Mouse (Mus musculus): ENCODE measurements at regions not wholly inside any gene's neighbourhood (a gene's known extent, or its start where the extent isn't known, plus 50 kb on each side); places are given as distances from the start of the nearest gene placed in this dataset.
A peak's percentile ranks its signal among the peaks of the same experiment; 100 is the strongest.

DNA sequence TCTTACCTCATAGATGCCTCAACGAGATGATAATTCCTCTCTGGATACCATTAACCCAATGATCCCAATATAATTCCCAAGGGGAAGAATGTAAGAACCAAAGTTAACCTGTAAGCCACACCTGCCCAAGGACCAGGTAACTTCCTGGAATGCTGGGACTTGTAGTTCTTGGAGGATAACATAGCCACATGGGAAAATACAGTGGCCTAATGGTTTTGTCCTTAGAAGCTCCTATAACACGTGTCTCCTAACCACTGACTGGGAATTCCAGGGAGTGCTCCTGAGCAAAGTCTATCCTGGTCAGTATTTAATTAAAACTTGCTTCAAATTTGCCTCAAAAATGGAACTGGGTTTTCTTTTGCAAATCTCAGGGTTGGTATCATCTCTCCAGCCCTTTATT lies 119.9 kb downstream of the Evx1 start:
- no peak for DNase-seq

DNA sequence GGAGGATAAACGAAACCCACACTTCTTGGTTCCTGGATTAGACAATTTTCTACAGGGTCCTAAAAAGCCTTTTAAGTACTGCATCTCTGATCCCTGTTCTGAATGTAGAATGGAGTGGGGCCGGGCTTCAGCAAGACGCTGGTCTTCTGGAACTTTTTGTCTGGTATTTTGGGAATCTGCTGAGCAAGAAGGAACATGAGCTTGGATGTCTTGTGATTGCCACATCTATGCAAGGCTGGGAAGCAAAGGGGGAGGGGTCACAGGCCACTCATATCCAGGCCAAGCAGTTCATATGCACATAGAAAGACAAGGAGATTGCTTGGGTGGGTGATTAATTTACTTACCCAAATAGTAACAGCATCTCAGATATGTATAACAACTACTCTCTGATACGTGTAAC lies 121.5 kb downstream of the Evx1 start:
- no peak for DNase-seq

DNA sequence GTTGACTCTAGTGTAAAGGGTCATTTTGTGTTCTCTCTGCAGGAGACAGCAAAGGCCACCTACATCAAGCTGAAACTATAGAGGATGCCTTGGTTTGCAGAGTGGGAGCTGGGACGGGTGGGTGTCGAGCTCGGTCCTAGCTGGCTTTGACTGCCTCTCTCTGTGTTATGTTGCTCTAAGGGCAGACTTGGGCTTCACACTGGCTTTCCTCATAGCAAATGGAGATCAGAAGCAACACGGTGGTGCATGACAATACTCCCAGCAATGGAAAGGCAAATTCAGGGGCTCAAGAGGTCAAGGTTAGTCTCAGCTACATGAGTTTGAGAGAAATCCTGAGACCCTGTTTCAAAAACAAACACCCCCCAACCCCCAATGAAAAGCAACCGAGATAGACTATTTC lies 122.1 kb downstream of the Evx1 start:
- no peak for DNase-seq

DNA sequence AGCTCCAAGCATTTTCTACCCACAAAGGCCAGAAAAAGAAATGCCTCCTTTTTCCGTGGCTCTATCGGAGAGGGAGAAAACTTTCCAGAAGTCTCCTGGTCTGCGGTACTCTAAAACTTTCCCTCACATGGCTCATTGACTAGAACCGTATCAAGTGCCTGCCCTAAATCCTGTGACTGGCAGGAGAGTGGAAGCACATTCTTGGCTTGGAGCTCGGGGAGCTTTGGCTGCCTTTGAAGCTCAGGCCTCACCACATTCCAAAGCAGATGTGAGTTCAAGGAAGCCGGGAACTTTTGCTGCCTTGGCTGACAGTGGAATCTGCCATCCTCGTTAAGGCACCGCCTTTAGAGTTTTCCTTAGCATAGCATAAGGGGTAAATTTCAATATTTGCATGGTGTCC lies 125.1 kb downstream of the Evx1 start:
- no peak for DNase-seq

DNA sequence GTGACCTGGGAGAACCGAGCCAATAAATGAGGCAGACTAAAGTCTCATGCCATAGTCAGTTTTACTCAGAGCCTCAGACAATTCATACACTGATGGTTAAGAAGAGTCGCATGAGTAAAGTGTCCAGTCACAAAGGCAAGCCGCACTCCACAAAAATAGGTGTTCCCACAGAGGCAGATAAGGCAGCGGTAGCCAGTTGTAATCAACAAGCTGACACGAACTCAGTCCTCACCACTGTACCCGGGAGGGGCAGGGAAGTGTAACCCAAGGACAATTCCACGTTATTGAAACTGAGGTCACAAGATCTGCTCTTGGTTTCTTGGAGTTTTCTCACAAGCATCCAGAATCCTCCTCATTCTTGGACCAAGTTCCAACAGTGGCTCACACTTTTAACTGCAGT lies 125.9 kb downstream of the Evx1 start:
- no peak for DNase-seq

DNA sequence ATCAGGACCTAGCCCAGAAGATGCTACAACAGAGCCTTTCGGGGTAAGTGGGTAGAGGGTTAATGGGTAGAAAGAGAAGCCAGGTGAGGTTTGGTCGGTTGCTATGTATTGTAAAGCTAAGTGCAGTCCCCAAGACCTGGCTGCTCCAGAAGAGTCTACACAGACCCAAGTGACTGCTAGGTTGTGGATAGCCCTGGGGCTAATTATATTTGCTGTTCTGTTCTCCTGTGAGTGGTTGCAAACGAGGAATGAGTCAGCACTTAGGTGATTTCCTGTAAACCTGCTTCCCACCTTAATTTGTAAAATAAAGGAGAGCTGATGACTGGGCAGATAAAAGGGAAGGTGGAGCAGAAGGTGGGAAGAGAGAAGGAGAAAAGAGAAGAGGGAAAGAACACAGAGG lies 126.9 kb downstream of the Evx1 start:
- DNase-seq = no peak

DNA sequence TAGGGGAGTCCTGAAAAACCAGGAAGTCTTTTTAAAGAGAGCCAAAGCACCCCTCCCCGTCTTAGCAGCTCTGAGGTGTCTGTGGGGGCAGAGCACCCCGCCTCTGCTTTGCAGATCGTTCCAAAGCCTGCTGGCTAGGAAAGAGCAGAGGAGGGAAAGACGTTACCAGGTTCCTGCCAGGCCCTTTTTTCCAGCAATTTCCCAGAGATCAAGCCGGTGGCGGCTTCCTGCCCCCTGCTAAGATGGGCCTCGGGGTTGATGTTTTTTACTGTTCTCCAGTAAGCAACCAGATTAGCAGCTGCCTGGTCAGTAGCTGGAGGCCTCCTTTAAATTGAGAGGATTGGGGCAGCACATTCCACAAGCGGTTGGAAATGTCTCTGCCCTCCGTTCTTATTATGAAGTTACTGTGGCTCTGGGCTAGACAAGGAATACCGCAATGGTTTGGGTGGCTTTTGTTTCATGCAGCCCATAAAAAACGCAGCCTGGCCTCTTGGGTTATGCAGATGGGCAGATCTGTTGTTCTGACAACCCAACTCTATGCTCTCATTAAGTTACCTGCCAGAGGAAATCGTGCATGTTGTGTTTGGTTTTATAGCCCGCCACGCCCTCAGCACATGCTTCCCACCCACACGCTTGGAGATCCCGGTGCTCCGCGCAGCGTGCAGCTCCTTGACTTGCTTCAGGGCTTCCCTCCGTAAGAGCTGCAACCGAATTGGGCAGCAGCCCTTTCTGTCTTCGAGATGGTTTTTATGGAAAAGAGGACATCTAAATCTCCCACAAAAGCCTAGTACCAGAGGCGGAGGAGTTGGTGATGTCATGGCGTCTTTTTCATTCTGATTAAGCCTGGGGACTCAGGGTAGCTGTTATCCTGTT lies 130.1 kb downstream of the Evx1 start:
- DNase-seq = no peak

DNA sequence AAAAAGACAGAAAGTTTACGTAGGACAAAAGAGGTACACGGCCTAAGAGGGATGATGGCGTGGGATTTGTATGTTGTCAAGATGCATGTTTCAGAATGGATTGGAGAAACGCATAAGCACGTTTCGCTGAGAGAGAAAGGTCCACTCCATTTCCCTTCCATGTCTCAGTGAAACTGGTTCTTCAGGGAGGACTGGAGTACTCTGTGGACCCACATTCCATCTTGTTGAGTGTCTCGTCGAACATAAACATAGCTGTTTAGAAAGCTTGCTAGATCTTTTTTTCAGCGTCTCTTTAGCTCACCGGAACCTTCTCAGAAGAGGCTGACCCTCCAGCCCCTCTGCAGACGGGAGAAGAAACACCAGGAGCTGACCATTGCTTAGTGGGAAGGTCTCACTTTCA lies 145.5 kb downstream of the Evx1 start:
- DNase-seq = no peak

DNA sequence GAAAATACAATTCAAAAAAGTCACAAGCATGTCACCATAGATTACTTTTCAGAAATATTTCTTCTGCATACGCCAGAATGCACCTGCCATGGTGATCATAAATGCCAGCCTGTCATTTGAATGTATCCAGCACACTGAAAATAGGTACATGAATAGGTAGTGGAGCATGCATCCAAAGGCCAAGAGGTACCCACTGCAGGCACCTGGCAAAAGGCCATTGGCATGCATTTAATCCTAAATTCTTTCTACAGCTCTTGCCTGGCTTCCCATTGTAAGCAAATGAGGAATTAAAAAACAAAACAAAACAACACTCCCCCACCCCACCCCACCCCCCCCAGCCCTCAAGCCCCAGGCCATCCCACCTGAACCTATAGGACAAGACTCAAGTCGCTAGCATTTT lies 147.9 kb downstream of the Evx1 start:
- no peak for DNase-seq

DNA sequence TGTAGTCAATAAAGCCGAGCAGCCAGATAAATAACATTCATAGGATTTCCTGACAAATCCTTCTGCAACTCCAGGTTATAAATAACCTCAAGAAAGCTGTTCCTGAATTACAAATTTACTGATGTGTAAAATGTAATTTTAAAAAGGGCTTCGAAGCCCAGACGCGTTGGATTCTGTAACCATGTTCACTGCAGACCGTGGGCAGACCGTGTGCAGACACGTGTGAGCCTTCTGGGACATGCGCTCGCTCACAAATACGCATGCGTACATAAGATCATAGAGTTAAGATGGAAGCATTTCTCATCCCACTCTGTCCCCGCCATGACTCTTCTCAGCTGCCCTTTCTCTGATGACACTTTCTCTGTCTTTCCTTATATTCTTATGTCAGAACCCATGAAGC lies 150.1 kb downstream of the Evx1 start:
- DNase-seq = no peak

DNA sequence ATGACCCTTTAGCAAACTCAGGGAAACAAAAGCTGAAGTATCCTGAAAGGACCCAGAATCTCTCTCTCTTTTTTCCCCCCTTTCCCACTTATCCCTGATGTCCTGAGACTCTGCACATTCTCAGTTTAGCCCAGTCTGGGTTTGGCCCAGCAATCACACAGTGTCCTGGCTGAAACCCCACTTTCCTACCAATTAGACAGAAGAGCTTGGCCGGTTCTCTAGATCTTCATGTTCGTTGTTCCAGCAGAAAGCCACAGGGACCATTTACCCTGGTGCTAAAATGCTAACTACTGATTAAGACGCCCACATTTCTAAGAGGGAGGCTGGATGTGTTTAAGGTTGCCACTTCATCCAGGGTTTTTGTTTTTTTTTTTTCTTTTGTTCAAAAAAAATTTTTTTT lies 151.3 kb downstream of the Evx1 start:
- DNase-seq = no peak

DNA sequence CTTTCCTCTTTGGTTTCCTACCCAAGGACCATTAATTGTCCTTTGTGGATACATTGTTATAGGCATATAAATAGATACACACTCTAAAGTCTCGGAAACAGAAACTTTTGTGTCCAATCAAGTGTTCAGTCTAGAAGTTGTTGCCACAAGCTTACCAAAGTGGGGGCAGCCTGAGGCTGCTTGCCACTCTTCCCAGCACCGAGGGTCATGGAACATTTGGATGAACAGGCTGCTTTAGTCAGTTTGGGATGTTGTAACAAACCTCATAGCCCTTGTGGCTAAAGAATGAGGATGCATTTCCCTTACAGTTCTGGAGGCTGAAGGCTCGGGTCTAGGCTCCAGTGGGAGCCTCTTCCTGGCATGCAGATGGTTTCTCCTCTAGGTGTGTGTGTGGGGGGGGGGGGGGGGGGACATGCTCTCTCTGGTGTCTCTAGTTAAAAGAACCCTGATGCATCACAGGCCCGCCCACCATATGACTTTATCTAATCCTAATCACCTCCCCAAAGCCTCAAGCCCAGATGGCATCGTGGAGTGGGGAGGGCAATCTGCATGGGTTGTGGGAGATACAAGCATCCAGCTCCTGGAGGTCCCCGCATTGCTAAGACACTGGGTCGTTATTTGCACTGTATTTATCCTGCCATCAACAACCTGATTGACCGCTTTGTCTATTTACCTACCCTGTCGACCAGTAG lies 152.7 kb downstream of the Evx1 start:
- DNase-seq = no peak

DNA sequence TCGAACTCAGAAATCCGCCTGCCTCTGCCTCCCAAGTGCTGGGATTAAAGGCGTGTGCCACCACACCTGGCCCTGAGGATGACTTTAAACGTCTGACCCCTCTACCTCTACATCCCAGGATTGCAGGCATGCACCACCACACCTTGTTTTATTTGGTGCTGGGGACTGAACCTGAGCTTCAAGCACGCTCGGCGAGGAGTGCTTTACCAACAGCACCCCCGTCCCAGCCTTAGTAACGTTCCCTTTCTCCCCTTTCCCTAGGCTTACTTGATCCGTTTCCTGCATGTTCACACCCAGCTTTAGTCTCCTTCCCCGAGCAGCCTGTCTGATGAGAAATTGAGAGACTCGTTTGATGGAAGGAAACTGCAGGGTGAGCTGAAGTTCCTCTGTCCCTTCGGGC lies 157.5 kb downstream of the Evx1 start:
- DNase-seq = peak in 1 of 2 experiments; percentile 23

DNA sequence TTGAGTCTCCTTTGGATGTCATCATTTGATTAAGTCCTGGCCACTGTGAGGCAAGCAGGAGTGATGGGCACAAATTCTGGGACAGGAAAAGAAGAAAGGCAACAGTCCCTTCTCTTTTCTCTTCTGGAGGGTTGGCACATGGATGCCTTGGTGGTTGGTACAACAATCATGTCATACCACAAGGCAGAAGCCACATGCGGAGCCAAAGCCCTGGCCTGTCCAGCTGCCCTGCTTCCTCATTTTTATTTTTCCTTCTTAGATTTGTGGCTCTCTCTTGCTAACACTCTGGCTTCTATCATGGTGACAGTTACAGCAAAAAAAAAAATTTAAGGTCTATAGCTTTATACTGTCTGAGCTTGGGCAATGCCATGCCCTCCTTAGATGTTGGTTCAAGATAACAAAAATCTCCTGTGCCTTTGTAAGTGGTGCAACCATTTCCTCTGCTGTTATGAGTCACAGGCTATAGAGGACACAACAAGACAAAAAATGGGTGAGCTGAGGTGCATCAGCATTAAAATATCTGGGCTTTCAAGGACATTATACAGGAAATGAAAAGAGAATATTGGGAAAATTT lies 158.2 kb downstream of the Evx1 start:
- peak in 1 of 2 experiments; percentile 15 for DNase-seq

DNA sequence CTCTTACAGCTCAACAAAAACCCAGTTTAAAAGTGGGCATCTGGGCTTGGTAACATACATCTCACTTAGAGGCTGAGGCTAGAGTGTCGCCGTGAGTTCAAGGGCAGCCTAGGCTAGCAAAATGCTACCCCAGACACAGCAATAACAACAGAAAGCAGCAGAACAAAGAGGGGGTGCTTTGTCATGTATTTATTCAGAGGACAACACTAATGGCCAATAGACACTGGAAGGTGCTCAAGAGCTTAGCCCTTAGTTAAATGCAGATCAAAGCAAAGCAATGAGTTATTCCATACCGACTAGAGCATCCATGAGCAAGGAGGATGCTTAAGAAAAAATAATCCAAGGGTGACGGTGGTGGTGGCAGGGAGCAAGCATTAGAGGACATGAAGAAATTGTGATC lies 158.7 kb downstream of the Evx1 start:
- DNase-seq = peak in 1 of 2 experiments; percentile 4

DNA sequence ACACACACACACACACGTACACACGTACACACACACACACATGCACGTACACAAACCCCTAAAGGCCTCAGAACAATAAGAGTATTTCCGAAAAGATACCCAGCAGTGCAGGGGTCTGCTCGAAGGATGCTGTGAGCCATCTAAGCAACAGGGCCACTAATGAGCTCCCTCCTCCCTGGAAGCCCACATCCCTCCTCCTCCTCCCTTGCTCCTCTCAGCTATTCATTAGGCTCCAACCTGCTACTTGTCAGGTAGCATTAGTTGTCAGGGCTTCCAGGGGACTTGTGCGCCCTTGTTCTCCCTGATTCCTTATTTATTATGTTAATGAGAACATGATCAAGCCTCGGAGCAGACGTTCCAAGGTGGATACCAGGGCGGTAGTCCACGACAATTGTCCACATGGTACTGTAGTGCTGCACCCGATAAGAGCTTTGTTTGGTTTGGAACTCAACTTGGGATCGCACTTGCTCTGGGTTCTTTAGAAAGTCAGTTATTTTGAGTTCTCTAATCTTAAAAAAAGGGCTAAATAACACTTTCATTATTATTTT lies 159.8 kb downstream of the Evx1 start:
- peak in 1 of 2 experiments; percentile 12 for DNase-seq

DNA sequence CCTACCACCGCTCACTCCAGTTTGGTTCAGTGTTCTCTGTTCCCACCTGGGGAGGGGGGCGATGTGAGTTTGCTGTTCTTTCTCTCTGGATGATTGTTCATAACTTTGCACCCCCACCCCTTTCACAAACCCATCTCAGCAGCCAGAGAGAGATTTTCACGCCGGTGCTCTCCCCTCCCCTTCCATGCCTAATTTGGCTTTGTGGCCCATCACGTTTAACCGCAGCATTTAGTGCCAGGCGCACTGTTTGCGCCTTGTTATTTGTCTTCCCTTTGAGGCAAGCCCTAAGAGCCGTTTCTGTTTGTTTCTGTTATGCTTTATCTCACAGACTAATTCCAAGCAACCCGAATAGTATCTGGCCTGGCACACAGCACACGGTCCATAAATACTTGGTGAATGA lies 160.6 kb downstream of the Evx1 start:
- DNase-seq = no peak

DNA sequence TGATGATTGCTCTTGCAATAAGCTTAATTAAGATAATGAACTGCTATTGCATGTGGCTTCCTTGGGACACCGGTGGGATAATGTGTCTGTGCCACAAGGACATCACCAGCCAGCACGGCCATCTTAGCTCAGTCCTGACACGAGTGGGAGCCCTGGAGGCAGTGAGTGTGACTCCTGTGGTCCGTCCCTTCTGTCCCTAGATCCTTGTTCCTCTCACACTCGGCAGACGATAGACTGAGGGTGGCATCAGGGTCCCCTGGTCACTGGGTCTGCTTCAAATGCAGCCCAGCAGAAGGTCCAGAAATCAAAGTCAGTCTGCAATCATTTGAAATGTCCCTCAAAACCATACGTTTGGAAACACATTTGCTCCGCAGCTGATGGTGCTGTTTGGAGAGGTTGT lies 162.4 kb downstream of the Evx1 start:
- DNase-seq = no peak

DNA sequence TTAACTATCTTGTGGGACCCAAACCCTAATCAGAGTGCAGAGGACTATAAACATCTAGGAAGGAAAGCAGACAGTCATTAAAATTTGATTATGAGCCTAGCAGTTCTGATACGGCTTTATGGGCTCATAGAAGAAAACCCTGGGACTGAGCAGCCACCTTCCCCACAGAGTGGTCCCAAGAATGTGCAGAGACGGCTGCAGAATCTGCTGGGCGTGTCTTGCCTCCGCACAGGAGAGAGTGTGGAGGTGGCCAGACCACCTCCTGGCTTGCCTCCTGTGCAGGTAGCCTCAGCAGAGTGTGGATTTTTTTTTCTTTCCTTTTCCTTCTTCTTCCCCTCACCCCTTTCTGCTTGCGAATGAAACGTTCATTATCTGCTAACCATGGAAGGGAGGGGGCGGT lies 163.3 kb downstream of the Hibadh start:
- no peak for DNase-seq

DNA sequence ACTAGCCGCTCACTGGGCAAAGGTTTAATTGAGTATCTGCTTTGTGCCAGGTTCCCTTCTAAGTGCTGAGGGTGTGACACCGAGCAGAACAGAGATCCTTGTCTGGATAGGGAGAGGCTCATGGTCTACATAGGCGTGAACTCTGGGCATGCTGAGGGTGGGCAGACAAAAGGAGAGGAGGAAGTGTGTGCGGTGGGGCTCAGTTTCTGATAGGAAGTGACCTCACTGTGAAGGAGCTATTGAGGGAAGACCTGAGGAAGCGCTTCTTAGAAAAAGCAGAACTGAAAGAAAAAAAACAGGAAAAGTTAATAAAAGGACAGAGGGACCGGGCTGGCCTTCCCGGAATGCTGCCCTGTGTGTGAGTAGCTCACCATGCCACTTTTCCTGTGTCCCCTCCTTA lies 162.8 kb downstream of the Hibadh start:
- peak in 1 of 2 experiments; percentile 39 for DNase-seq

DNA sequence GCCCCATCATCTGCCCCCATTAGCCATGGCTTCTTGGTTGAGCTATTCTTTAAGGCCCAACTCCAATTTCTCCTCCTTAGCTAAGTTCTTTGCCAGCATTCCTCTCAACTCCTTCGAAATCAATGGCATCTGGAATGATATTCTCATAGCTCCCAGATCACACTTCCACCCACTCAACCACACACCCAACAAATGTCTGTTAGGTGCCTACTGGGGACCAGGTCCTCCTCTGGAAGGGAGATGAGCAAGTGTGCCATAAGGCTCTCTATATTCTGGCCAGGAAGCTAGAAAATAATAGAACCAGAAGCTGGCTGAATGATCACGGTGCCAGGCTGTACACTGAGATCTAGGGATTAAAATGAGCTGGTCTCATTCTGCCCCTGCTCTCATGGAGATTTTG lies 161.6 kb downstream of the Hibadh start:
- peak in 1 of 2 experiments; percentile 10 for DNase-seq

DNA sequence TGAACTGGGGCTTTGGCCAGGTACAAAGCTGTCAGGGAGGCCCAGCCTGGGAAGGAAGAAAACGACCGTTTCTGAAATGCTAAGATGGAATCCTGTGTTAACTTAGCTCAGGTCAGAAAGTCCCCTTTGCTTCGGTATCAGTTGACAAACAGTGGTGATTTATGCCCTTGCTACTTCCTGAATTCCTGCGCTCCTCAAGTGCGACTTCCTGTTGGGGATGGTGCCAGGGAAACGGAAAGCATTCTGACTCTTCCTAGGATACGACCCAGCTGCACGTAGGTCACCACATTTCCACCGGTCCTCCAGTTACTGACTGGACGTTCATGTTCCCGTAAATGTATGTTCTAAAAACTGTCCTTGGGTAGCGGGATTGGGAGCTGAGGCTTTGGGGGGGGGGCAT lies 161.0 kb downstream of the Hibadh start:
- DNase-seq = peak; percentile 87 to 89

DNA sequence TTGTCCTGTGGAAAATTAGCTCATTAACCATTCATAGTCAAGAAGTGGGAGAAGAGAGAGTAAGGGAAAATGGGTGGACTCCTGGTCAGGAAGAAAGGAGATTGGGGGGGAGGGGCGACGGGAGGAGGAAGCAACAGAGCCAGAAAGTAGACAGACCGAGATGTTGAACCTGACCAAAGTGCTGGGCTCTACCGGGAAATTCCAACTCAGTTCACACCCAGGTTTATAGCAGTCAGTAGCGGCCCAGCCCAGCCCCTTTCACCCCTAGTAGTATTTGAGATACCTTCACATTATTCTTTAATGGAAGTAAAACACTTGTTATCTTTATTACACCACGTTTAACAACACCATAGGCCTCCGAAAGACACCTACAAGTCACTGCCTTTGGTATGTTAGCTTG lies 158.2 kb downstream of the Hibadh start:
- DNase-seq = peak in 1 of 2 experiments; percentile 29

DNA sequence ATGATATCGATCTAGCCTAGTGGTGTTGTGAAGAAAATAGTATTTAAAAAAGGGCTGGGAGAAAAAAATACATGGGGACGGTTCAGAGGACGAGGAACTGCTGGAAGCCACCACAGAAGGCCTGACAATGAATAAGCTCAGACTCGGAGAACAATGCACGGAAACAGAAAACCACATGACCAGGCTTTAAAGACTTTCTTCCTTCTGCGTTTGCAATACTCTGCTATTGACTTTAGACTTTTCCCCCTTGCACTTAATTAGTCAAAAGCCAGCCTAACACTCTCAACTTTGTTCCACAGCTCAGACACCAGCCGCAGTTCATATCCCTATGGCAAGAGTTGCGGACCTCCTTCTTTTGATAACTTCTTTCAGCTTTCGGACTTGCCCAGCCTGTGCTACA lies 154.0 kb downstream of the Hibadh start:
- DNase-seq = peak in 1 of 2 experiments; percentile 34
